Mouse (Mus musculus): ENCODE measurements around the gene Cox16. TPM values are rescaled to one million over a fixed set of nuclear protein-coding genes. Genes with fewer than 3 reads are reported as not detected.
"Not testable (repeated sequence)": the region's sequence is repeated elsewhere in the genome, so short reads cannot be mapped to it uniquely, and the experiment has no call there.

The Cox16 gene
- polyA plus RNA-seq, 1 experiment from 2014 or later, result 123 TPM

GRCm38 (mm10) chr12:81421846-81422245, 63.1 kb downstream of the Cox16 start, which contains the start of gene Adam4:
Gene Adam4, minus strand, starts transcription at chr12:81421946.
- H3K36me3 ChIP-seq, result peaks cover 12% of the 10 kb centered on the region; the same call in 1 of the 2 replicates
- H3K4me2 ChIP-seq, result no peak within 1 kb of the TSS
- 92% methylated on average over 1 of the region's 1 CpGs for WGBS
- H3K9me3 ChIP-seq, result 0 out of 2 replicates have a peak, but pooled peaks cover under 1% of the 10 kb centered on the region
- H3K27me3 ChIP-seq, result no peaks in the 10 kb centered on the region
- ATAC-seq (ENCODE audit: insufficient number of reproducible peaks, low FRiP score, low TSS enrichment, low read depth), result no peak
- H3K4me3 ChIP-seq, result no peak within 1 kb of the TSS
- H3K27ac ChIP-seq, result no peak within 1 kb of the TSS
- H3K4me1 ChIP-seq, result no peaks in the 10 kb centered on the region
- no peak within 1 kb of the TSS for H3K9ac ChIP-seq

GRCm38 (mm10) chr12:81413211-81413610, 71.7 kb downstream of the Cox16 start:
- Histone ChIP-seq H3K27me3 (no peaks in the 10 kb centered on the region), H3K9ac (no peak overlapping the region), H3K4me1 (no peaks in the 10 kb centered on the region), H3K36me3 (no peaks in the 10 kb centered on the region), H3K4me2 (no peak overlapping the region), H3K4me3 (no peak overlapping the region), H3K9me3 (no peaks in the 10 kb centered on the region), H3K27ac (no peak overlapping the region)
- no peak for ATAC-seq (ENCODE audit: insufficient number of reproducible peaks, low FRiP score, low TSS enrichment, low read depth)
- WGBS, result 76% methylated on average over 3 of the region's 3 CpGs

- Histone ChIP-seq H3K9ac (no peak overlapping the region), H3K36me3 (no peaks in the 10 kb centered on the region), H3K4me1 (no peaks in the 10 kb centered on the region), H3K9me3 (no peaks in the 10 kb centered on the region), H3K27ac (no peak overlapping the region), H3K4me2 (no peak overlapping the region), H3K4me3 (no peak overlapping the region), H3K27me3 (no peaks in the 10 kb centered on the region)
- 77% methylated on average over 3 of the region's 3 CpGs for WGBS
- ATAC-seq (ENCODE audit: insufficient number of reproducible peaks, low FRiP score, low TSS enrichment, low read depth), result no peak
Observed at GRCm38 (mm10) chr12:81408966-81409365, 76.0 kb downstream of the Cox16 start.

GRCm38 (mm10) chr12:81402187-81402586, 82.7 kb downstream of the Cox16 start:
- H3K27me3 ChIP-seq, result no peaks in the 10 kb centered on the region
- H3K27ac ChIP-seq, result no peak overlapping the region
- no peaks in the 10 kb centered on the region for H3K9me3 ChIP-seq
- ATAC-seq (ENCODE audit: insufficient number of reproducible peaks, low FRiP score, low TSS enrichment, low read depth), result no peak
- H3K4me1 ChIP-seq, result no peaks in the 10 kb centered on the region
- H3K36me3 ChIP-seq, result no peaks in the 10 kb centered on the region
- H3K4me2 ChIP-seq, result no peak overlapping the region
- no peak overlapping the region for H3K4me3 ChIP-seq
- WGBS, result 28% methylated on average over 1 of the region's 1 CpGs
- H3K9ac ChIP-seq, result no peak overlapping the region

- H3K4me2 ChIP-seq; H3K9ac ChIP-seq; ATAC-seq (ENCODE audit: insufficient number of reproducible peaks, low FRiP score, low TSS enrichment, low read depth); H3K27me3 ChIP-seq; H3K27ac ChIP-seq; H3K4me1 ChIP-seq; H3K9me3 ChIP-seq; H3K36me3 ChIP-seq; H3K4me3 ChIP-seq: not testable (repeated sequence)
- 84% methylated on average over 1 of the region's 1 CpGs for WGBS
Observed at GRCm38 (mm10) chr12:81379364-81379763, 105.6 kb downstream of the Cox16 start, which contains the start of gene Gm4787. Gene Gm4787, minus strand, starts transcription at chr12:81379464.

- H3K27ac ChIP-seq, result no peak overlapping the region
- H3K4me2 ChIP-seq, result no peak overlapping the region
- no peak overlapping the region for H3K9ac ChIP-seq
- H3K36me3 ChIP-seq, result no peaks in the 10 kb centered on the region
- peak overlapping the region; percentile 57; the same call in 1 of the 2 replicates for H3K4me3 ChIP-seq
- H3K9me3 ChIP-seq, result no peaks in the 10 kb centered on the region
- peaks cover 35% of the 10 kb centered on the region for H3K27me3 ChIP-seq
- no peak for ATAC-seq (ENCODE audit: insufficient number of reproducible peaks, low FRiP score, low TSS enrichment, low read depth)
- WGBS, result 66% methylated on average over 5 of the region's 5 CpGs
- peaks cover 18% of the 10 kb centered on the region for H3K4me1 ChIP-seq
Observed at GRCm38 (mm10) chr12:81333841-81334240, 151.1 kb downstream of the Cox16 start.

DNA sequence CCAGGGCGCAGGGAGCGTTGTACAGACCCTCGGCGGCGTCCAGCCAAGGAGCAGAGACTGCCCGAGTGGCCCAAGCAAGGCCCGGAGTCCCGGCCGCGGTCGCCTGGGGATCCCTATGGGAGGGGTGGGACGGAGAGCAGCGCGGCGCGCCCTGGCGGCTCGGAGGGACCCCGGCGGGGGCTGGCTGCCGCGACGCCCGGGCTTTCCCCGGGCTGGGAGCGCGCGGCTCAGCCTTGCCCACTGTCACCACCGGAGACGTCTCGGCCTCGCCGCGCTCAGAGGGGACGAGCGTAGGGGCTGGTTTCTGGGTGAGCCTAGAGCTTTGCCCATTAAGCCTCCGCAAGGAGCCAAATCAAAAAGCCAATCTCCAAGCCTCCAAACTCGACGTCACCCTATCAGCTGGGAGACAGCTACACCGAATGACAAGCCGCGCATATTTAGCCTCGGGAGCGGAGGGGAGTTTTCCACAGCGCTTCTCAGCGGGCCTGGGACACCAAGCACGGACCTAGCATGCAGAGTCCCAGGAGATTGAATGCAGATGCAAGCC, 152.0 kb downstream of the Cox16 start, which contains the start of gene Slc8a3:
Gene Slc8a3 (minus strand): TSS at position 306 of the 547 bp plus-strand sequence.
- H3K27ac ChIP-seq, result peak within 1 kb of the TSS; percentile 43; the same call in 1 of the 2 replicates
- H3K4me3 ChIP-seq, result peak within 1 kb of the TSS; percentile 57
- under 1% methylated on average over 47 of the region's 47 CpGs for WGBS
- peak within 1 kb of the TSS; percentile 99 for H3K4me2 ChIP-seq
- no peak; the same call in 1 of the 2 replicates for ATAC-seq (ENCODE audit: insufficient number of reproducible peaks, low FRiP score, low TSS enrichment, low read depth)
- H3K9ac ChIP-seq, result peak within 1 kb of the TSS; percentile 65
- peaks cover 18% of the 10 kb centered on the region for H3K4me1 ChIP-seq
- H3K36me3 ChIP-seq, result no peaks in the 10 kb centered on the region
- H3K27me3 ChIP-seq, result peaks cover 35% of the 10 kb centered on the region
- no peaks in the 10 kb centered on the region for H3K9me3 ChIP-seq

GRCm38 (mm10) chr12:81331937-81332874, 152.7 kb downstream of the Cox16 start:
- H3K4me3 ChIP-seq, result peak overlapping the region; percentile 57
- H3K27me3 ChIP-seq, result peaks cover 35% of the 10 kb centered on the region
- H3K36me3 ChIP-seq, result no peaks in the 10 kb centered on the region
- H3K4me2 ChIP-seq, result peak overlapping the region; percentile 99
- peak overlapping the region; percentile 65 for H3K9ac ChIP-seq
- H3K9me3 ChIP-seq, result no peaks in the 10 kb centered on the region
- H3K27ac ChIP-seq, result peak overlapping the region; percentile 43; the same call in 1 of the 2 replicates
- ATAC-seq (ENCODE audit: insufficient number of reproducible peaks, low FRiP score, low TSS enrichment, low read depth), result 0 out of 2 replicates have a peak, but pooled peaks have one; percentile 13
- peaks cover 18% of the 10 kb centered on the region for H3K4me1 ChIP-seq
- under 1% methylated on average over 54 of the region's 54 CpGs for WGBS

DNA sequence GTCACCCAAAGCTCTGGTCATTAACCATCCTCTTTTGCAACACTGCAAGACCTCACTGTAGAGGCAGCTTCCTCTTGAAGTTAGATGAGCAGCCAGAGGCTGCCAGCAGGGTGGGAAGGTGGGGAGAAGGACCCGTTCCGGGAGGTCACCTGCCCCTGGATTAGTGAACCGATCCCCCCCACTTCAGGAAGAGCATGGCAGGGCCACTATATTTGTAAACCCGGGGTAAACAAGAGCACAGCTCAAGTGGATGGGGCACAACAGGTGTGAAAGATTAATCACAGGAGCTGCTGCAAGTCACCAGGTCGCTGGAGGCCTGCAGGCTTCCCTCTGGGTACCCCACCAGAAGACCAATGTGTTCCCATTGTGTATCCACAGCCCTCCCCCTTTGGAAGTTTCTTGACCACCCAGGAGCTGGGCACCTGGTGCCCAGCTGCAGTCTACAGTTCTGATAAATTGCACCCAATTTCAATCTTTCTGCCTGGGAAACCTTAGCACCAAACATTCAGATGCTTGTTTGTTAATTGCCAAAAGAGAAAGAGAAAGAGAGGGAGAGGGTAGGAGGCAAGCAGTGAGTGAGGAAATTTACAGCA, 153.8 kb downstream of the Cox16 start:
- 32% methylated on average over 5 of the region's 5 CpGs for WGBS
- H3K4me1 ChIP-seq, result peaks cover 18% of the 10 kb centered on the region
- ATAC-seq (ENCODE audit: insufficient number of reproducible peaks, low FRiP score, low TSS enrichment, low read depth), result no peak
- H3K9ac ChIP-seq, result no peak overlapping the region
- no peaks in the 10 kb centered on the region for H3K9me3 ChIP-seq
- H3K27ac ChIP-seq, result no peak overlapping the region
- H3K36me3 ChIP-seq, result no peaks in the 10 kb centered on the region
- H3K4me2 ChIP-seq, result peak overlapping the region; percentile 99
- H3K4me3 ChIP-seq, result no peak overlapping the region
- H3K27me3 ChIP-seq, result peaks cover 35% of the 10 kb centered on the region

DNA sequence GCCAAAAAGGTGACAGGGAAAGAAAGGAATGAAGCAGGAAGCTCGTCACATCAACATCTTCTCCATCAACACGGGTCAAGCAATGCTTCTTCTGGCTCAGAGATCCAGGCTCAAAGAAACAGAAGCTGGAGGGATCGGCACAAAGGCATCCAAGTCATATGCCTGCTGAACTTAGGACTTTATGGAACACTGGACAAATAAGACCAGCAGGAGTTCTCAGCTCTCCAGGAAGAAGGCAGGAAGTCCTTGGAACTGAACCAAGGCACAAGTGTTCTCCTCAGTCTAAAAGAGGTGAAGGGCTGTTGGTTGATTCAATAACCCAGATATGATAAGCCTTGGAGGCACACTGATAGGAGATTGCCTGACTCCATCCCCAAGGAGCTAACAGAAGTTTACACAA, 159.9 kb downstream of the Cox16 start:
- 81% methylated on average over 3 of the region's 3 CpGs for whole genome bisulfite sequencing
- Histone ChIP-seq H3K27ac (no peak overlapping the region), H3K4me1 (no peaks in the 10 kb centered on the region), H3K27me3 (no peaks in the 10 kb centered on the region), H3K4me2 (no peak overlapping the region), H3K4me3 (no peak overlapping the region), H3K36me3 (no peaks in the 10 kb centered on the region), H3K9me3 (no peaks in the 10 kb centered on the region), H3K9ac (no peak overlapping the region)
- no peak for ATAC-seq (ENCODE audit: insufficient number of reproducible peaks, low FRiP score, low TSS enrichment, low read depth)

GRCm38 (mm10) chr12:81324116-81324515, 160.8 kb downstream of the Cox16 start:
- Histone ChIP-seq H3K4me2 (no peak overlapping the region), H3K4me3 (no peak overlapping the region), H3K4me1 (no peaks in the 10 kb centered on the region), H3K9ac (no peak overlapping the region), H3K36me3 (no peaks in the 10 kb centered on the region), H3K27ac (no peak overlapping the region), H3K9me3 (no peaks in the 10 kb centered on the region), H3K27me3 (no peaks in the 10 kb centered on the region)
- ATAC-seq (ENCODE audit: insufficient number of reproducible peaks, low FRiP score, low TSS enrichment, low read depth), result no peak
- 86% methylated on average over 3 of the region's 3 CpGs for WGBS

Data from limb, embryonic 15.5 days (tissue).